Mouse (Mus musculus) layer of hippocampus, postnatal 36 days (tissue): ENCODE measurements at regions not wholly inside any gene's neighbourhood (a gene's known extent, or its start where the extent isn't known, plus 50 kb on each side); places are given as distances from the start of the nearest gene placed in this dataset.
A peak's percentile ranks its signal among the peaks of the same experiment; 100 is the strongest.
"Not testable (repeated sequence)": the region's sequence is repeated elsewhere in the genome, so short reads cannot be mapped to it uniquely, and the experiment has no call there.

ENCODE experiments used
- DNase-seq, 2 experiments: peaks; one replicate each; pipeline ENCODE4 v3.0.0; 2022

- no peak for DNase-seq
Observed at GRCm38 (mm10) chr9:85920745-85921614, 78.8 kb downstream of the Tpbg start.

- DNase-seq, result no peak
Observed at GRCm38 (mm10) chr9:85925259-85925658, 83.1 kb downstream of the Tpbg start.

GRCm38 (mm10) chr9:85932209-85932608 is 90.0 kb downstream of the Tpbg start:
- no peak for DNase-seq

GRCm38 (mm10) chr9:85943066-85943684 is 101.0 kb downstream of the Tpbg start:
- not testable (repeated sequence) for DNase-seq

- DNase-seq, result peak in 1 of 2 experiments; percentile 6
Observed at GRCm38 (mm10) chr9:85948495-85949137, 106.4 kb downstream of the Tpbg start.

- no peak for DNase-seq
Observed at GRCm38 (mm10) chr9:85951777-85952176, 109.6 kb downstream of the Tpbg start.

- no peak for DNase-seq
Observed at GRCm38 (mm10) chr9:85970076-85970475, 127.9 kb downstream of the Tpbg start.

GRCm38 (mm10) chr9:85981428-85981827 is 139.2 kb downstream of the Tpbg start:
- DNase-seq, result no peak

GRCm38 (mm10) chr9:85983516-85983915 is 141.3 kb downstream of the Tpbg start:
- DNase-seq, result not testable (repeated sequence)

- DNase-seq, result no peak
Observed at GRCm38 (mm10) chr9:85985671-85986070, 143.5 kb downstream of the Tpbg start.

- DNase-seq, result no peak
Observed at GRCm38 (mm10) chr9:85986142-85986541, 144.0 kb downstream of the Tpbg start.

- no peak for DNase-seq
Observed at GRCm38 (mm10) chr9:86002996-86003395, 160.8 kb downstream of the Tpbg start.

GRCm38 (mm10) chr9:86011661-86012060 is 169.5 kb downstream of the Tpbg start:
- no peak for DNase-seq

GRCm38 (mm10) chr9:86015841-86016240 is 173.7 kb downstream of the Tpbg start:
- DNase-seq, result no peak

- DNase-seq, result no peak
Observed at GRCm38 (mm10) chr9:86020133-86020532, 178.0 kb downstream of the Tpbg start.

- no peak for DNase-seq
Observed at GRCm38 (mm10) chr9:86020765-86021164, 178.6 kb downstream of the Tpbg start.

GRCm38 (mm10) chr9:86030738-86031137 is 188.6 kb downstream of the Tpbg start:
- DNase-seq, result no peak

GRCm38 (mm10) chr9:86044098-86044497 is 201.9 kb downstream of the Tpbg start:
- DNase-seq, result no peak

- DNase-seq, result no peak
Observed at GRCm38 (mm10) chr9:86058116-86058515, 215.9 kb downstream of the Tpbg start.

- DNase-seq, result no peak
Observed at GRCm38 (mm10) chr9:86060049-86060448, 217.9 kb downstream of the Tpbg start.

- DNase-seq, result no peak
Observed at GRCm38 (mm10) chr9:86061230-86061629, 219.1 kb downstream of the Tpbg start.

GRCm38 (mm10) chr9:86079275-86079674 is 237.1 kb downstream of the Tpbg start:
- peak; percentile 4 for DNase-seq

- no peak for DNase-seq
Observed at GRCm38 (mm10) chr9:86081873-86082272, 239.7 kb downstream of the Tpbg start.
